Mouse (Mus musculus): ENCODE measurements around the gene Tmem202. TPM values are rescaled to one million over a fixed set of nuclear protein-coding genes. Genes with fewer than 3 reads are reported as not detected.

The Tmem202 gene
- polyA plus RNA-seq (2015; fragmentation: Nextera tagmentation; extraction: Ambion mirVana) = 0.26 TPM in 1 of 2 replicates, not detected in the other

DNA sequence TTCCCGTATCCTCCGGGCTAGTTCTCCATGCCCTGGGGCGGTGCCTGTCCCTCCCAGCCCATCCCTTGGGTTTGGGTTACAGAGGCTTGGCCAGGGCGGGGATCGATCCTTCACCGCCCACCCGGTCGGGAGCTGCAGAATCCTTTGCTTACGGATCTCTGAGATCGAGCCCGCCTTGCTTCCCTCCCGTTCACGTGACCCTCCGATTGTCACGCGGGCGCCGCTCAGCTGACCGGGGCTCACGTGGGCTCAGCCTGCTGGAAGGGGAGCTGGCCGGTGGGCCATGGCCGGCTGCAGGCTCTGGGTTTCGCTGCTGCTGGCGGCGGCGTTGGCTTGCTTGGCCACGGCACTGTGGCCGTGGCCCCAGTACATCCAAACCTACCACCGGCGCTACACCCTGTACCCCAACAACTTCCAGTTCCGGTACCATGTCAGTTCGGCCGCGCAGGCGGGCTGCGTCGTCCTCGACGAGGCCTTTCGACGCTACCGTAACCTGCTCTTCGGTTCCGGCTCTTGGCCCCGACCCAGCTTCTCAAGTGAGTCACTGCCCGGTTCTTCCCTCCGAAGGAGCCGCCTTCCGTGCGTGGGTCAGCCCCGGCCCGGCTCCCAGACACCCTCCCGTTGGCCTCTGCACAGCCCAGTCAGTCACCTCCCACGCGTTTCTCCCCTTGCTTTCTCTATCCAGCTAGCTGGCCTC is at the start of gene Tmem202, which contains the start of gene Hexa:
Gene Tmem202 (minus strand): TSS at position 407 of the 697 bp plus-strand sequence.
Gene Hexa (plus strand): TSS at position 100 of the 697 bp plus-strand sequence.
- Histone ChIP-seq H3K9me3 (replicated peaks) (no peaks in the 10 kb centered on the region), H3K9ac (peak within 1 kb of the TSS; percentile 60), H3K4me2 (peak within 1 kb of the TSS; percentile 88), H3K27me3 (no peaks in the 10 kb centered on the region), H3K36me3 (no peaks in the 10 kb centered on the region), H3K4me1 (peaks cover 22% of the 10 kb centered on the region), H3K4me3 (replicated peaks) (peak within 1 kb of the TSS; percentile 78), H3K27ac (0 out of 2 replicates have a peak within 1 kb of the TSS, but pooled peaks have one; percentile 52)
- peak; percentile 94 for ATAC-seq (replicated peaks; ENCODE audit: low FRiP score)
- 1% methylated on average over 55 of the region's 55 CpGs for WGBS

DNA sequence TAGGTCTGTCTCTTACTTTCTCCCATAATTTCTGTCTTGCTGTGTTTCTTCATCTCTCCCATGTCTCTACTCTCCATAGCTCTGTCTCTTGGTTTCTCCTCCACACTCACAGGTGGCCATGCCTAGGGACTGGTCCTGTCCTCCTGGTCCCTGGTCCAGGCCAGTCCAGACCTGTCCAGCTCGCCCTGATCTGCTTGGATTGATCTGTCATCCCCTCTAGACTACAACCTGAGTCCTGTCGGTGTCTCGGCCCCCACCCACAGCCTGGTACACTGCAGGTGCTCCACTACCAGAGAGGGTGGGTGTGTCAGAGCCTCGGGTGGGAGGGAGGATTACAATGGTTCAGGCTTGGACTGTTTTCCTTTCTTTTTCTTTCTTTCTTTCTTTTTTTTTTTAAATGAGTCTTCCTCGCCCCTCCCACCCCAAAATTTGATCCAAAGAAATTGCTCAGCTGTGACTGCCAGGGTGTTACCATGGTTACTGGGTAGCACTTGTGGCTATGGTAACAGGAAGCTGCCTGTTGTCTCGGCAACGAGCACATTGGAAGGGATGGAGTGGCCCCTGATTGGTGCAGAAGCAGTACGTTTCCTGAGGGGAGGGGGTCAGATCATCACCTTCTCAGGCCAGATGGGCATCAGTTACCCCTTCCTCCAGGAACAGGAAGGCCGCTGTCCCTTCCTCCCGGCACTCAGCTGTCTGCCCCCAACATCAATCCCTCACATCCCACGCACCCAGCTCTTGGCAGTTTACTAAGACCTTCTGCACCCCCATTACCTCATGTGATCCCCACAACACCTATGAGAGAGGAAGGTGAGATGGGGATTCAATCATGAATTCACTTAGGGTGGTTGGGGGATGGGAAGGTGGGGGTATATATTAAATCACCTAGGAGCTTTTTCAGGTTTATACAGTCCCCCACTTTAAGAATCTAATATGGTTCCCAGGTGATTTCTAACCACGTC is 49.3 kb upstream of the Tmem202 start:
- no peak for ATAC-seq (replicated peaks; ENCODE audit: low FRiP score)
- H3K4me2 ChIP-seq = no peak overlapping the region
- no peaks in the 10 kb centered on the region for H3K36me3 ChIP-seq
- WGBS = 41% methylated on average over 12 of the region's 12 CpGs
- peaks cover 3% of the 10 kb centered on the region; the same call in 1 of the 2 replicates for H3K4me1 ChIP-seq
- peaks cover 31% of the 10 kb centered on the region for H3K27me3 ChIP-seq
- no peak overlapping the region for H3K27ac ChIP-seq
- no peaks in the 10 kb centered on the region for H3K9me3 ChIP-seq (replicated peaks)
- no peak overlapping the region for H3K9ac ChIP-seq
- H3K4me3 ChIP-seq (replicated peaks) = no peak overlapping the region

DNA sequence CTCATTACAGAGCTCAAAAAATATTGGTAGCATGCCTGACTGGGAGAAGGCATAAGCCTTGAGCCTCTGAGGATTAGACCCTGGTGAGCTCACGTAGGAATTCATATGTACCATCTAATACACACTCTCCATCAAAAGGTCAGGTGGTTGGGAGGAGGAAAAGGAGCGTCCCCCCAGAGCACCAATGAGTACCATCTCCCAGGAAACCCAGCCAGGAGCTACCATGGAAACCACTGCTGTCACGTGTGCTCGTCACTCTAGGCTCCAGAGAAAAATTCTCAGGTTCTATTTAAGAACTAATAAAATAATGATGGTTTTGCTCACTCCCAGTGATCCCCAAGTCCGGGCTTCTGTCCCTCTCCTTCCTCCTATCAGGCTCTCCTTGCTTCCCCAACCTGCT is 48.6 kb upstream of the Tmem202 start:
- Histone ChIP-seq H3K4me1 (peaks cover 3% of the 10 kb centered on the region; the same call in 1 of the 2 replicates), H3K9me3 (replicated peaks) (no peaks in the 10 kb centered on the region), H3K4me2 (no peak overlapping the region), H3K27me3 (peaks cover 36% of the 10 kb centered on the region), H3K36me3 (no peaks in the 10 kb centered on the region), H3K4me3 (replicated peaks) (no peak overlapping the region), H3K27ac (no peak overlapping the region), H3K9ac (no peak overlapping the region)
- ATAC-seq (replicated peaks; ENCODE audit: low FRiP score) = no peak
- 70% methylated on average over 5 of the region's 5 CpGs for WGBS

DNA sequence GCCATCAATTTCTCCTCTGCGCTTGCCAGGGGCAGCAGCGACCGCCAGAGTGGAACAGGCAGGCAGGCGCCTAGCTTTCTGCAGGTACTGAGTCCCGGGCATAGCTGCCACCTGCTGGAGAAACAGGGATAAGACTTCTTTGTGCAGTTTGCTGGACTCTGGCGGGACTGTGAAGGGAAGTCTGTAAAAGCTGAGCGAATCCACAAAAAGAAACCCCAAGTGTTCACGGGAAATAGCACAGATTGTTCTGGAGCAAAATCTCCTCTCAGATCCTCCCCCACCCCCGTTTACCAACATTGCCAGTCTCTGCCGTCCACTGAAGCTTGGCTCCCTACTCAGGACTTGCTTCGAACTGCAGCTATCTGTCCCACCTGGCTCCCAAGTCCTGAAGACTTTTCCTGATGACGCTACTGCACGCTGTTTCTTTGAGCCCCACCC is 45.2 kb upstream of the Tmem202 start:
- H3K27ac ChIP-seq = no peak overlapping the region
- no peaks in the 10 kb centered on the region for H3K36me3 ChIP-seq
- H3K4me3 ChIP-seq (replicated peaks) = peak overlapping the region; percentile 27
- peaks cover 52% of the 10 kb centered on the region for H3K27me3 ChIP-seq
- H3K4me2 ChIP-seq = peak overlapping the region; percentile 58
- H3K9me3 ChIP-seq (replicated peaks) = no peaks in the 10 kb centered on the region
- H3K4me1 ChIP-seq = peaks cover 3% of the 10 kb centered on the region; the same call in 1 of the 2 replicates
- peak; percentile 66 for ATAC-seq (replicated peaks; ENCODE audit: low FRiP score)
- WGBS = 5% methylated on average over 13 of the region's 13 CpGs
- no peak overlapping the region for H3K9ac ChIP-seq

DNA sequence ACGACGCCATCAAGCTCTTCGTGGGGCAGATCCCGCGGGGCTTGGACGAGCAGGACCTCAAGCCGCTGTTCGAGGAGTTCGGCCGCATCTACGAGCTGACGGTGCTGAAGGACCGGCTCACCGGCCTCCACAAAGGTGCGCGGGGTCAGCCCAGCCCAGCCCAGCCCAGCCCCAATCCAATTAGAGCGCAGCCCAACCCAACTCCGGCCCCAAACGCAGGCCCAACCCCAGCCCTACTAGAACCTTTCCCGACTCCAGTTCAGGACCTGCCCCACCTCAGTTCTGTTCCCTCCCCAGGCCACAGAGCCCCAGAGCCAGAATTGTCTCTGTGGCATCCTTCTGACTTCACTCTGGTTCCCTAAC is 38.8 kb upstream of the Tmem202 start:
- no peak overlapping the region for H3K9ac ChIP-seq
- H3K4me2 ChIP-seq = peak overlapping the region; percentile 85
- no peaks in the 10 kb centered on the region for H3K9me3 ChIP-seq (replicated peaks)
- WGBS = under 1% methylated on average over 20 of the region's 20 CpGs
- peak overlapping the region; percentile 48 for H3K4me3 ChIP-seq (replicated peaks)
- no peak for ATAC-seq (replicated peaks; ENCODE audit: low FRiP score)
- H3K27me3 ChIP-seq = peaks cover 64% of the 10 kb centered on the region
- no peak overlapping the region for H3K27ac ChIP-seq
- H3K4me1 ChIP-seq = peaks cover 12% of the 10 kb centered on the region
- H3K36me3 ChIP-seq = no peaks in the 10 kb centered on the region

DNA sequence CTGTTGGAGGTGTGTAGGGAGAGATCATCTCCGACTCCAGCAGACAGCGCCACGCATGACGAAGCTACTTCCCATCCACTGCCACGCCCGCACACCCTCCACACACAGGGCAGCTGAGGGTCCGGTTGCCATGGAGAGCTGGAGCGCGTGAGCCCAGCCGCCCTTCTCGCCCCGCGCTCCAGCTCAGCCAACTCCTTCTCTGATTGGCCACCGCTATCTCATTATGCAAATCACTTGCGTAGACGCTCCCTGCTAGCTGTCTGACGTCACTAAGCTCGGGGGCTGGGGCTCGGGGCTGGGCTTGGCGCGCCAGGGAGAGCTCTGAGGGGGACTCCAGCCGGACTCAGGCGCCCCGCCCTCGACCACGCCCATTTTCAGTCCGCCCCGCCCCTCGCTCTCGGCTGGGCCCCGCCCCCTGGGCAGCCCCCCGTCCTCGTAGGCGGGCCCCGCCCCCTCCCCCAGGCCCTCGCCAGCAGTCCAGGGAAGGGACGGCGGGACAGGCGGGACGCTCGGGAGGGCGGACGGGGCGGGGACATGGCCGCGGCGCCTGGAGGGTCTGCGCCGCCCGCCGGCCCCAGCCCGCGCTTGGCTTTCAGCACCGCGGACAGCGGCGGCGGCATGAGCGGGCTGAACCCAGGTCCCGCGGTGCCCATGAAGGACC is 38.3 kb upstream of the Tmem202 start, which contains the start of gene Celf6:
Gene Celf6 (plus strand): TSS at position 74 of the 661 bp plus-strand sequence.
- Histone ChIP-seq H3K4me1 (peaks cover 12% of the 10 kb centered on the region), H3K9ac (no peak within 1 kb of the TSS), H3K9me3 (replicated peaks) (no peaks in the 10 kb centered on the region), H3K27me3 (peaks cover 60% of the 10 kb centered on the region), H3K36me3 (no peaks in the 10 kb centered on the region), H3K27ac (no peak within 1 kb of the TSS), H3K4me3 (replicated peaks) (peak within 1 kb of the TSS; percentile 48), H3K4me2 (peak within 1 kb of the TSS; percentile 85)
- WGBS = under 1% methylated on average over 54 of the region's 61 CpGs
- peak; percentile 98 for ATAC-seq (replicated peaks; ENCODE audit: low FRiP score)

DNA sequence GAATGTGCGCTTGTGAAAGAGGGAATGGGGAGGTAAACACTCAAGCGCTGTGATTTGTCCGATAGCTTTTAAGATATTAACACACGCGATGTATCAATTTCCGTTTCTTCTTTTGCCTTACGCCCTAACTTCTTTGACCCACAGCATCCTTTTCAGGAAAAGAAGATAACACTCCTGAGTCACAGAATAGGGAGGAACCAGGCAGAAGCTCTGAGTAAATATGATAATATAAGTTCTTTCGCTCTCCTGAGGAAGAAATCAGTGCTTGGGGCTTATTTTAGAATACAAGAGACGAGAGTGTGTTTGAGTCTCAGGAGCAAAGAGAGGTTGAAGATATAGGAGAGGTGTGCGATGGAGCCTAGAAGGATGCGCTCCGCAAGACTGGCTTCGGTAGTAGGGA is 37.8 kb upstream of the Tmem202 start:
- no peak overlapping the region for H3K9ac ChIP-seq
- H3K4me1 ChIP-seq = peaks cover 12% of the 10 kb centered on the region
- peak overlapping the region; percentile 85 for H3K4me2 ChIP-seq
- ATAC-seq (replicated peaks; ENCODE audit: low FRiP score) = no peak
- H3K27me3 ChIP-seq = peaks cover 59% of the 10 kb centered on the region
- H3K4me3 ChIP-seq (replicated peaks) = peak overlapping the region; percentile 48
- 20% methylated on average over 13 of the region's 13 CpGs for WGBS
- no peaks in the 10 kb centered on the region for H3K9me3 ChIP-seq (replicated peaks)
- H3K27ac ChIP-seq = no peak overlapping the region
- H3K36me3 ChIP-seq = no peaks in the 10 kb centered on the region

DNA sequence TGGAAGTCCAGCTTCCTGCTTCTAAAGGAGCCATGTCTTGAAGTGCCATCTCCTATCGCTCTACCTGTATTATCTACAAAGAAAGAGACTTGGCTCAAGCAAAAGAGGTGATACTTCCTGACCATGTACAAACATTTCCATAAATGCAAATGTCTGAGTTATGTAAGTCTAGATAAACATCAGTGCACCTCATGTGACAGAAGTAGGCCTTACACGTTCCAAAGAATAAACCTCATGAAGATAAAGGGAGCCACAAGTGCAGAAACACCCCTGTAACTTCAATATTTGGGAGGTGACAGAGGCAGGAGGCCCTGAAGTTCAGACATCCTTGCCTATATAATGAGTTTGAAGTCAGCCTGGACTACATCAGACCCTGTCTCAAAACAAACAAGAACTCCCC is 32.2 kb upstream of the Tmem202 start:
- WGBS = 78% methylated on average over 2 of the region's 2 CpGs
- H3K27me3 ChIP-seq = peaks cover 22% of the 10 kb centered on the region
- no peaks in the 10 kb centered on the region for H3K36me3 ChIP-seq
- no peak overlapping the region for H3K9ac ChIP-seq
- peaks cover 3% of the 10 kb centered on the region; the same call in 1 of the 2 replicates for H3K4me1 ChIP-seq
- H3K4me2 ChIP-seq = no peak overlapping the region
- H3K4me3 ChIP-seq (replicated peaks) = no peak overlapping the region
- no peak overlapping the region for H3K27ac ChIP-seq
- no peaks in the 10 kb centered on the region for H3K9me3 ChIP-seq (replicated peaks)
- no peak for ATAC-seq (replicated peaks; ENCODE audit: low FRiP score)

DNA sequence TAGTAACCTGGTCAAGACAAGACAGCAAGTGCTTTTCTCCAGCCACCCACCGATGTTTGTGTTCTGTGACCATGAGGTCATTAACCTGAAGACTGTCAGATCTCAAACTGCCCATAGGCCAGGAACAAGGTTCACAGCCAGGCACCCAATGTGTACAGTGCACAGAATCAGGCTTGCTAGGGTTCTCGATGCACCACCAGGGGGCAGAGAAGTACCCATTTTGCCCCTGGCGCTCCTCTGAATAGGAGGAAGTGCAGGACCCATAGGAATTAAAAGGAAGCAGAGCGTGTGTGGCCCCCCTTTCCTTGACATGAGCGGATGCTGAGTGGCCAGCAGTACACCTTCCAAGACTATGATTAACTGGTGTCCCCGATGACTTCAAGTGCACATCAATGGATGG is 27.5 kb upstream of the Tmem202 start:
- Histone ChIP-seq H3K4me3 (replicated peaks) (no peak overlapping the region), H3K27me3 (no peaks in the 10 kb centered on the region), H3K27ac (no peak overlapping the region), H3K36me3 (peaks cover 31% of the 10 kb centered on the region), H3K9me3 (replicated peaks) (no peaks in the 10 kb centered on the region), H3K4me2 (no peak overlapping the region), H3K9ac (no peak overlapping the region), H3K4me1 (peaks cover 3% of the 10 kb centered on the region; the same call in 1 of the 2 replicates)
- WGBS = 25% methylated on average over 6 of the region's 6 CpGs
- peak; percentile 66; the same call in 1 of the 2 replicates for ATAC-seq (replicated peaks; ENCODE audit: low FRiP score)

DNA sequence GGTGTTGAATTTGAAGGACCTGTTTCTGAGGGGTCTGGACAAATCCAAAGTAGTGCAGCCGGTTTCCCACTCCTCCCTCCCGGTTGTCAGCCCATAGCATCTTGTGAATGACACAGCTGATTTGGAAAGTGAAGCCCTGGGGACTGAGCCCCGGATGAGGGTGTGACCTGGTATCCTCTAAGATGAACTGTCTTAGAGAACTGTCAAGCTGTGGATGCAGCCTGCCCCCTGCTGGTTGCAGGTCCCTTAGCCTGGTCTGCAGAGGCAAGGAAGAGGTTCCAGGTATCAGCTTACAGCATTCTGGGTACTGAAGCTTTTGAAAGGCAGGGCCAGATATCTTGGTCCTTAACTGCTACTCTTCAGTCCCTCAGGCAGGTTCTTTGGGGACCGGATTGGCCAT is 26.0 kb upstream of the Tmem202 start:
- Histone ChIP-seq H3K4me1 (peaks cover 3% of the 10 kb centered on the region; the same call in 1 of the 2 replicates), H3K27me3 (no peaks in the 10 kb centered on the region), H3K36me3 (peaks cover 38% of the 10 kb centered on the region), H3K9ac (no peak overlapping the region), H3K4me2 (no peak overlapping the region), H3K27ac (no peak overlapping the region), H3K9me3 (replicated peaks) (no peaks in the 10 kb centered on the region), H3K4me3 (replicated peaks) (no peak overlapping the region)
- ATAC-seq (replicated peaks; ENCODE audit: low FRiP score) = no peak
- 16% methylated on average over 4 of the region's 4 CpGs for WGBS

DNA sequence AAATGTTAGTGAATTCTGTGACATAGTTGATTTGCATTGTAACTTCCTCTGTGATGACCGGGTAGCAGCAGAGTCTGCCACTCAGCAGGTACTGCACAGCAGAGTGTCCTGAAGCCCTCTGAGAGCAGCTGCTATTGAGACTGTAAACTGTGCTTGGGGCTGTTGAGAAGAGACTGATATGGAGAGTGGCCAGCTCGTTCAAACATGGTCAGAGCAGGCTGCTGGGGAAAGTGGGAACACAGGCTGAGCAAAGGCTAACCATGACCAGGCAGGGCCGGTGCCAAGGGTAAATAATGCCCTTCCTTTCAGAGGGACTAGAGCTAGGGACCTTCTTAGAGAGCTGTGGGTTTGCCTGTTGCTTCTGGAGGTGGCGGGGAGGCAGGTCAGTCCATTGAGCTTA is 14.1 kb upstream of the Tmem202 start:
- WGBS = 86% methylated on average over 4 of the region's 4 CpGs
- Histone ChIP-seq H3K9ac (no peak overlapping the region), H3K36me3 (peaks cover 42% of the 10 kb centered on the region), H3K27ac (no peak overlapping the region), H3K4me3 (replicated peaks) (no peak overlapping the region), H3K4me1 (0 out of 2 replicates have a peak, but pooled peaks cover 4% of the 10 kb centered on the region), H3K9me3 (replicated peaks) (no peaks in the 10 kb centered on the region), H3K27me3 (no peaks in the 10 kb centered on the region), H3K4me2 (no peak overlapping the region)
- ATAC-seq (replicated peaks; ENCODE audit: low FRiP score) = no peak
